Mouse (Mus musculus) forebrain, embryonic 12.5 days (tissue): ENCODE results near the gene Cdkn2d. TPM values are rescaled to one million over a fixed set of nuclear protein-coding genes. Genes with fewer than 3 reads are reported as not detected.

Source experiments
- polyA plus RNA-seq: library from polyadenylated mRNA; unstranded; fragments of >200 nt; fragmentation: Nextera tagmentation; extraction: Ambion mirVana; gene quantifications from 2 replicates; pipeline ENCODE4 v1.2.1, GENCODE M21; 2016

The Cdkn2d gene
- polyA plus RNA-seq, 1 experiment from 2014 or later = 70.6 TPM

Other genes with a start within 250 kb of the Cdkn2d start
- 0.79 and 2.7 TPM in 2 replicates for gene Zglp1, start 224.3 kb downstream of the Cdkn2d start, polyA plus RNA-seq
- gene Gm49373, start 218.3 kb downstream of the Cdkn2d start, polyA plus RNA-seq = 0.51 and 2.2 TPM in 2 replicates
- 37.6 and 42.6 TPM in 2 replicates for gene Fdx1l, start 217.8 kb downstream of the Cdkn2d start, polyA plus RNA-seq
- gene Gm38431, start 199.4 kb downstream of the Cdkn2d start, polyA plus RNA-seq = 2.0 and 2.8 TPM in 2 replicates
- gene Raver1, start 199.4 kb downstream of the Cdkn2d start, polyA plus RNA-seq = 74.2 and 82.7 TPM in 2 replicates
- gene Tyk2, start 160.2 kb downstream of the Cdkn2d start, polyA plus RNA-seq = 12.8 TPM in 2 replicates
- gene Cdc37, start 141.4 kb downstream of the Cdkn2d start, polyA plus RNA-seq = 260 and 272 TPM in 2 replicates
- 12.8 and 14.5 TPM in 2 replicates for gene Pde4a, start 125.7 kb downstream of the Cdkn2d start, polyA plus RNA-seq
- 47.5 and 49.6 TPM in 2 replicates for gene Keap1, start 52.0 kb downstream of the Cdkn2d start, polyA plus RNA-seq
- 0.33 and 0.38 TPM in 2 replicates for gene S1pr5, start 43.0 kb downstream of the Cdkn2d start, polyA plus RNA-seq
- gene Atg4d, start 26.1 kb downstream of the Cdkn2d start, polyA plus RNA-seq = 47.4 and 50.7 TPM in 2 replicates
- gene Kri1, start 3.4 kb downstream of the Cdkn2d start, polyA plus RNA-seq = 19.5 and 20.8 TPM in 2 replicates
- 3.3 TPM in 2 replicates for gene Ap1m2, start 20.9 kb upstream of the Cdkn2d start, polyA plus RNA-seq
- gene Slc44a2, start 29.3 kb upstream of the Cdkn2d start, polyA plus RNA-seq = 76.9 and 80.1 TPM in 2 replicates
- 335 and 363 TPM in 2 replicates for gene Ilf3, start 76.5 kb upstream of the Cdkn2d start, polyA plus RNA-seq
- 43.5 and 50.8 TPM in 2 replicates for gene Qtrt1, start 120.4 kb upstream of the Cdkn2d start, polyA plus RNA-seq
- gene Dnm2, start 133.5 kb upstream of the Cdkn2d start, polyA plus RNA-seq = 73.8 and 78.4 TPM in 2 replicates
- gene Tmed1, start 218.8 kb upstream of the Cdkn2d start, polyA plus RNA-seq = 68.0 and 68.2 TPM in 2 replicates
- gene AB124611, start 234.8 kb upstream of the Cdkn2d start, polyA plus RNA-seq = 4.9 and 7.2 TPM in 2 replicates